Mouse (Mus musculus): Measurements from ENCODE around the gene Tacstd2. TPM values are rescaled to one million over a fixed set of nuclear protein-coding genes. Genes with fewer than 3 reads are reported as not detected.
A peak's percentile ranks its signal among the peaks of the same experiment; 100 is the strongest.
"Not testable (repeated sequence)": the region's sequence is repeated elsewhere in the genome, so short reads cannot be mapped to it uniquely, and the experiment has no call there.

The Tacstd2 gene
- polyA plus RNA-seq, 1 experiment = 5.2 TPM

DNA sequence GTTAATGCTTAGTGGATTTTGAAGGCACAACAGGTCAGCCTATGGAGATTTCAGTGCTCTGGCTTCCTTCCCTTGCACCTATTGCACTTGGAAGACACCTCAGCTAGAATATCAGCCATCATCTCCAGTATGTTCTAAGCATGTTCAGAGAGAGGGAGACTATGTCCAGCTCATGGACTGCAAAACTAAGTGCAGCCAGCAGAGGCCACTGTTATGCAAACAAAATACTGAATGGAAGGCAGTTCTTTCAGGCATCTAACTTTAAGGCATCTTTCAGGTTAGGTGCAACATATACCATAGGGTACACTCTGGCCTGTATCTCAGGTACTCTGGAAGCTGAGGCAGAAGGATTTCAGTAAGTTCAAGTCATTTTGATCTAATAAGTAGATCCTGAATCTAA lies 24.8 kb downstream of the Tacstd2 start:
- TF ChIP-seq CTCF (IDR thresholded peaks at IDR 0.05; ENCODE audit: borderline replicate concordance, extremely low read depth, insufficient read depth, insufficient read length) (peak; percentile 64; the same call in 1 of the 2 replicates), POLR2A (IDR thresholded peaks at IDR 0.05; ENCODE audit: borderline replicate concordance, extremely low read depth, insufficient read depth, insufficient read length, poor library complexity, severe bottlenecking) (no peak)
- peak; percentile 35 for DNase-seq (ENCODE audit: low read depth)

DNA sequence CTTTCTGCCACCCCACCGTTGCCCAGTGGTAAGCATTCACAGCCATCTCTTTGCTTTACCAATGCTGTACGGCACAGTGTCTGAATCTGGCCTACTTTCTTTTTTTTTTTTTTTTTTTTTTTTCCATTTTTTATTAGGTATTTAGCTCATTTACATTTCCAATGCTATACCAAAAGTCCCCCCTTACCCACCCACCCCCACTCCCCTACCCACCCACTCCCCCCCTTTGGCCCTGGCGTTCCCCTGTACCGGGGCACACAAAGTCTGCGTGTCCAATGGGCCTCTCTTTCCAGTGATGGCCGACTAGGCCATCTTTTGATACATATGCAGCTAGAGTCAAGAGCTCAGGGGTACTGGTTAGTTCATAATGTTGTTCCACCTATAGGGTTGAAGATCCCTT lies 33.7 kb downstream of the Tacstd2 start:
- DNase-seq (ENCODE audit: low read depth) = not testable (repeated sequence)

DNA sequence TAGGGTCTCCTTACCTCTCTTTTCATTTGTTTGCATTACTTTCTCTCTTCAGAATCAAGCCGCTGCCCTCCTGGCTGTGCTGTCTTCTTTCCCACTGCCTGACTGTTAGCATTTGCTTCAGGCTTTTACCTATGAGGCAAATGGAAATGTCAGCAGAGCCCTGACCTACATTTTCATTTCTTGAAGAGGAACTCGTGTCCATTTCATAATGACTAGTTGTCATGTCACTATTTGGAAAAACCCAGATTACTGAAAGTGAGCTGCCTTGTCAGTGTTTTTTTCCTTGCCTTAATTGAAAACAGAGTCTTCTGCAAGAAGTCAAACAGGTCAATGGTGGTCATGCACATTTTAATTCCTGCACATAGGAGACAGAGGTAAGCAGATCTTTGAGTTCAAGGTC lies 43.8 kb downstream of the Tacstd2 start, which contains the start of gene Il23r:
TSS of gene Il23r (minus strand) at position 101 of the 400 bp plus-strand sequence.
- no peak for DNase-seq (ENCODE audit: low read depth)
- TF ChIP-seq POLR2A (IDR thresholded peaks at IDR 0.05; ENCODE audit: borderline replicate concordance, extremely low read depth, insufficient read depth, insufficient read length, poor library complexity, severe bottlenecking) = no peak
- TF ChIP-seq CTCF (IDR thresholded peaks at IDR 0.05; ENCODE audit: borderline replicate concordance, extremely low read depth, insufficient read depth, insufficient read length) = no peak

Other genes starting within 250 kb of the Tacstd2 start
- gene Il12rb2, start 159.6 kb downstream of the Tacstd2 start, polyA plus RNA-seq (2012; rRNA removed) = 0.18 and 0.27 TPM in 2 replicates
- gene Il23r, start 43.9 kb downstream of the Tacstd2 start, polyA plus RNA-seq (2012; rRNA removed) = not detected in 2 replicates

Data from brain, embryonic 14.5 days (tissue).